Mouse (Mus musculus): ENCODE data around the gene Tmod3. TPM values are rescaled to one million over a fixed set of nuclear protein-coding genes. Genes with fewer than 3 reads are reported as not detected.
"Not testable (repeated sequence)": the region's sequence is repeated elsewhere in the genome, so short reads cannot be mapped to it uniquely, and the experiment has no call there.

Tmod3 gene
- polyA plus RNA-seq, 1 experiment from 2014 or later, result 85.5 TPM

GRCm38 (mm10) chr9:75546885-75547553 lies 12.4 kb downstream of the Tmod3 start:
- DNase-seq (ENCODE audit: extremely low spot score, low spot score), result no peak
- H3K36me3 ChIP-seq (replicated peaks), result no peaks in the 10 kb centered on the region; the same call in 1 of the 2 replicates
- H3K9me3 ChIP-seq, result peaks cover 9% of the 10 kb centered on the region
- H3K27ac ChIP-seq, result no peak overlapping the region
- H3K27me3 ChIP-seq (ENCODE audit: poor library complexity, severe bottlenecking), result no peaks in the 10 kb centered on the region
- peaks cover 15% of the 10 kb centered on the region for H3K4me1 ChIP-seq
- WGBS, result 88% methylated on average over 12 of the region's 12 CpGs
- no peak overlapping the region for H3K4me3 ChIP-seq

GRCm38 (mm10) chr9:75545514-75545913 lies 13.9 kb downstream of the Tmod3 start:
- Histone ChIP-seq H3K9me3 (peaks cover 4% of the 10 kb centered on the region), H3K4me3 (no peak overlapping the region), H3K4me1 (peaks cover 18% of the 10 kb centered on the region), H3K27me3 (ENCODE audit: poor library complexity, severe bottlenecking) (no peaks in the 10 kb centered on the region), H3K27ac (no peak overlapping the region), H3K36me3 (replicated peaks) (no peaks in the 10 kb centered on the region; the same call in 1 of the 2 replicates)
- DNase-seq (ENCODE audit: extremely low spot score, low spot score), result no peak
- 82% methylated on average over 8 of the region's 8 CpGs for WGBS

GRCm38 (mm10) chr9:75541497-75541896 lies 18.0 kb downstream of the Tmod3 start:
- no peak overlapping the region for H3K27ac ChIP-seq
- DNase-seq (ENCODE audit: extremely low spot score, low spot score), result no peak
- H3K27me3 ChIP-seq (ENCODE audit: poor library complexity, severe bottlenecking), result no peaks in the 10 kb centered on the region
- H3K36me3 ChIP-seq (replicated peaks), result no peaks in the 10 kb centered on the region
- no peak overlapping the region for H3K4me3 ChIP-seq
- H3K9me3 ChIP-seq, result no peaks in the 10 kb centered on the region
- peaks cover 18% of the 10 kb centered on the region for H3K4me1 ChIP-seq
- 42% methylated on average over 5 of the region's 5 CpGs for WGBS

GRCm38 (mm10) chr9:75536422-75536821 lies 23.0 kb downstream of the Tmod3 start:
- 98% methylated on average over 1 of the region's 1 CpGs for WGBS
- DNase-seq (ENCODE audit: extremely low spot score, low spot score), result no peak
- Histone ChIP-seq H3K4me3 (no peak overlapping the region), H3K27me3 (ENCODE audit: poor library complexity, severe bottlenecking) (no peaks in the 10 kb centered on the region), H3K36me3 (replicated peaks) (peaks cover 17% of the 10 kb centered on the region), H3K9me3 (no peaks in the 10 kb centered on the region), H3K27ac (no peak overlapping the region), H3K4me1 (peaks cover 10% of the 10 kb centered on the region)

GRCm38 (mm10) chr9:75534431-75534962 lies 25.0 kb downstream of the Tmod3 start:
- Histone ChIP-seq H3K27ac (no peak overlapping the region), H3K4me3 (no peak overlapping the region), H3K27me3 (ENCODE audit: poor library complexity, severe bottlenecking) (no peaks in the 10 kb centered on the region), H3K4me1 (peaks cover 5% of the 10 kb centered on the region; the same call in 1 of the 2 replicates), H3K36me3 (replicated peaks) (peaks cover 30% of the 10 kb centered on the region), H3K9me3 (no peaks in the 10 kb centered on the region)
- DNase-seq (ENCODE audit: extremely low spot score, low spot score), result no peak
- WGBS, result 90% methylated on average over 8 of the region's 8 CpGs

- DNase-seq (ENCODE audit: extremely low spot score, low spot score); H3K27me3 ChIP-seq (ENCODE audit: poor library complexity, severe bottlenecking); H3K4me1 ChIP-seq; H3K9me3 ChIP-seq; H3K4me3 ChIP-seq; H3K27ac ChIP-seq: not testable (repeated sequence)
- 87% methylated on average over 9 of the region's 9 CpGs for WGBS
- H3K36me3 ChIP-seq (replicated peaks), result peaks cover 41% of the 10 kb centered on the region
Measured at GRCm38 (mm10) chr9:75532989-75533388, 26.5 kb downstream of the Tmod3 start.

- H3K4me1 ChIP-seq, result peaks cover 5% of the 10 kb centered on the region; the same call in 1 of the 2 replicates
- H3K27me3 ChIP-seq (ENCODE audit: poor library complexity, severe bottlenecking), result no peaks in the 10 kb centered on the region
- no peak overlapping the region for H3K27ac ChIP-seq
- no peaks in the 10 kb centered on the region for H3K9me3 ChIP-seq
- peaks cover 46% of the 10 kb centered on the region for H3K36me3 ChIP-seq (replicated peaks)
- WGBS, result 94% methylated on average over 7 of the region's 7 CpGs
- H3K4me3 ChIP-seq, result no peak overlapping the region
- no peak for DNase-seq (ENCODE audit: extremely low spot score, low spot score)
Measured at GRCm38 (mm10) chr9:75532461-75532860, 27.0 kb downstream of the Tmod3 start.

- peaks cover 40% of the 10 kb centered on the region for H3K36me3 ChIP-seq (replicated peaks)
- H3K27ac ChIP-seq, result no peak overlapping the region
- H3K4me1 ChIP-seq, result peaks cover 5% of the 10 kb centered on the region; the same call in 1 of the 2 replicates
- H3K4me3 ChIP-seq, result no peak overlapping the region
- 89% methylated on average over 5 of the region's 5 CpGs for WGBS
- H3K9me3 ChIP-seq, result no peaks in the 10 kb centered on the region
- no peaks in the 10 kb centered on the region for H3K27me3 ChIP-seq (ENCODE audit: poor library complexity, severe bottlenecking)
- no peak for DNase-seq (ENCODE audit: extremely low spot score, low spot score)
Measured at GRCm38 (mm10) chr9:75529358-75529757, 30.1 kb downstream of the Tmod3 start.

GRCm38 (mm10) chr9:75528096-75528495 lies 31.4 kb downstream of the Tmod3 start:
- H3K4me3 ChIP-seq, result no peak overlapping the region
- H3K9me3 ChIP-seq, result no peaks in the 10 kb centered on the region
- WGBS, result 94% methylated on average over 9 of the region's 9 CpGs

GRCm38 (mm10) chr9:75527368-75528059 lies 31.9 kb downstream of the Tmod3 start:
- Histone ChIP-seq H3K27me3 (ENCODE audit: poor library complexity, severe bottlenecking) (no peaks in the 10 kb centered on the region), H3K9me3 (no peaks in the 10 kb centered on the region), H3K4me3 (no peak overlapping the region), H3K4me1 (peaks cover 15% of the 10 kb centered on the region), H3K36me3 (replicated peaks) (peaks cover 39% of the 10 kb centered on the region), H3K27ac (no peak overlapping the region)
- no peak for DNase-seq (ENCODE audit: extremely low spot score, low spot score)
- WGBS, result 93% methylated on average over 13 of the region's 13 CpGs

More at GRCm38 (mm10) chr9:75528096-75528495, 31.4 kb downstream of the Tmod3 start:
- Histone ChIP-seq H3K27me3 (ENCODE audit: poor library complexity, severe bottlenecking) (no peaks in the 10 kb centered on the region), H3K4me1 (peaks cover 15% of the 10 kb centered on the region), H3K36me3 (replicated peaks) (peaks cover 40% of the 10 kb centered on the region), H3K27ac (no peak overlapping the region)
- DNase-seq (ENCODE audit: extremely low spot score, low spot score), result no peak

GRCm38 (mm10) chr9:75523646-75524045 lies 35.8 kb downstream of the Tmod3 start:
- DNase-seq (ENCODE audit: extremely low spot score, low spot score), result no peak
- Histone ChIP-seq H3K27ac (no peak overlapping the region), H3K4me1 (peaks cover 10% of the 10 kb centered on the region), H3K4me3 (no peak overlapping the region), H3K9me3 (no peaks in the 10 kb centered on the region), H3K36me3 (replicated peaks) (peaks cover 20% of the 10 kb centered on the region), H3K27me3 (ENCODE audit: poor library complexity, severe bottlenecking) (no peaks in the 10 kb centered on the region)
- WGBS, result 53% methylated on average over 6 of the region's 6 CpGs

GRCm38 (mm10) chr9:75522217-75522616 lies 37.2 kb downstream of the Tmod3 start:
- Histone ChIP-seq H3K9me3 (no peaks in the 10 kb centered on the region), H3K4me3 (no peak overlapping the region), H3K36me3 (replicated peaks) (peaks cover 10% of the 10 kb centered on the region), H3K4me1 (peaks cover 20% of the 10 kb centered on the region), H3K27me3 (ENCODE audit: poor library complexity, severe bottlenecking) (no peaks in the 10 kb centered on the region), H3K27ac (no peak overlapping the region)
- DNase-seq (ENCODE audit: extremely low spot score, low spot score), result no peak
- WGBS, result 89% methylated on average over 2 of the region's 2 CpGs

GRCm38 (mm10) chr9:75521788-75522187 lies 37.7 kb downstream of the Tmod3 start:
- Histone ChIP-seq H3K4me1 (peaks cover 20% of the 10 kb centered on the region), H3K27ac (no peak overlapping the region), H3K4me3 (no peak overlapping the region), H3K27me3 (ENCODE audit: poor library complexity, severe bottlenecking) (no peaks in the 10 kb centered on the region), H3K9me3 (no peaks in the 10 kb centered on the region), H3K36me3 (replicated peaks) (peaks cover 10% of the 10 kb centered on the region)
- no peak for DNase-seq (ENCODE audit: extremely low spot score, low spot score)
- WGBS, result 59% methylated on average over 4 of the region's 4 CpGs
